Mouse (Mus musculus): ENCODE data around the gene Itgb3. TPM values are rescaled to one million over a fixed set of nuclear protein-coding genes. Genes with fewer than 3 reads are reported as not detected.

Itgb3 gene
- total RNA-seq (2023) = 34.2 to 39.0 TPM (median 36.1 TPM) in 4 replicates

DNA sequence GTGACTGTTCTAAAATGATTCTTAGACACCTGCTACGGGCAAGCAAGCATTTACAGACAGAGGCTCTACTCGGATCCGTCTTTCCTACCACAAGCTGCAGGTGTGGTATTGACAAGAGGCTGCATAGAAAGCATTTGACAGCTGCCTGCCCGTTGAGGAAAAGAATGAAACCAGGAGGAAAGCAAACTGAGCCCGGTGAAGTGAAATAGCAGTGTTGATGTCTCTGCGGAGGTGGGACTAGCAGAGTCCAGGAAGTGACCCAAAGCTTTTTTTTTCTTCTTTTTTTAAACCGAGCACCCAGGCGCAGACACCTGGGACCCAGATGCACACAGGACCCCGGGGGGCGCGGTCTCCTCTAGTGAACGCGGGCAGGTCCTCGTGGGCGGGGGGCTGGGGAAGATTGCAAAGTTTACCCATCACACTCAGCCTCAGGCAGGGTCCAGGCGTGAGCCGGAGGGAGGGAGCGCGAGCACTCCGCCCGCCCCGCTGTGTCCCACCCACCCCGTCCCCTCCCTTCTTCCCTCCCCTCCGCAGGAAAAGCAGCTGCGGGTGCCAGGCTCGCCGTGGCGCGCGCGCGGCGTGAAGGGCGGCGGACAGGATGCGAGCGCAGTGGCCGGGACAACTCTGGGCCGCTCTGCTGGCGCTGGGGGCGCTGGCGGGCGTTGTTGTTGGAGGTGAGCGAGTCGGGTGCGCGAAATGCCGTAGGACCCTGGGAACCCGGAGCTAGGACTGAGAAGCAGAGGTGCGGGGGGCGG, at the start of gene Itgb3:
Gene Itgb3 (plus strand): TSS at position 510 of the 755 bp plus-strand sequence.

DNA sequence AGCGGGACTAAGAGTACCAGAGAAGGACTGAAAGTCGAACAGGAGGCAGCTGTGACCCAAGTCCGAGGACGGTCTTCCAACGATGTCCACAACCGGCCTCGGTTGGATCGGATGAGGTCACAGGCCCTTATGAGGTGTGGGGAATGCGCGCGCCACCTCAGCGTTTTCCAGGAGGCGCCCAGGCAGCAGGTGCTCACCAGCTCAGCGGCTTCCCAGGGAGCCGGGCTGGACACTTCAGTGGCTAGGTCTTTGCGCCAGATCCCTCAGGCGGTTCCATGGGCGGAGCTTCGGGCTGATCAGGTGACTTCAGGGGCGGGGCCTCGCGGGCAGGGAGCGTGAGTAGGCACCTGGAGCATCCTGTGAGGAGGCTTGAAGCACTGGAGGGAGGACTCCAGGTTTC, 77.7 kb downstream of the Itgb3 start, which contains the start of gene Gm11639:
Gene Gm11639 (plus strand): TSS at position 160 of the 400 bp plus-strand sequence.

Other genes starting within 250 kb of the Itgb3 start
- gene Kansl1, start 139.1 kb upstream of the Itgb3 start, total RNA-seq (2023) = 137 to 144 TPM (median 139 TPM) in 4 replicates
- 37.6 to 49.8 TPM (median 45.2 TPM) in 4 replicates for gene Cdc27, start 57.4 kb upstream of the Itgb3 start, total RNA-seq (2023)
- 42.8 to 55.4 TPM (median 46.5 TPM) in 4 replicates for gene Myl4, start 57.3 kb upstream of the Itgb3 start, total RNA-seq (2023)
- not detected in 4 replicates for gene Gm11639, start 77.7 kb downstream of the Itgb3 start, total RNA-seq (2023)

Measured in B cell, adult 62 days (primary cell).